Mouse (Mus musculus) intestine, embryonic 14.5 days (tissue): ENCODE results near the gene Dlec1. TPM values are rescaled to one million over a fixed set of nuclear protein-coding genes. Genes with fewer than 3 reads are reported as not detected.

Source experiments
- ATAC-seq: fragments of 200-750 bp; cut with Nextera tagmentation; replicated peaks from 2 replicates; pipeline ENCODE4 v1.8.0; 2017; ENCODE audit warnings: low read depth, moderate number of reproducible peaks, moderate TSS enrichment, moderate library complexity; ENCODE audit not compliant: low FRiP score, low TSS enrichment
- DNase-seq: peaks from one replicate; pipeline ENCODE4 v3.0.0-alpha.2; 2018; ENCODE audit warnings: low spot score
- H3K27ac ChIP-seq: fragments of 300-500 bp; sonication (generic); 2 replicates; pipeline ENCODE4 v1.5.1; 2014; ENCODE audit warnings: low read depth, mild to moderate bottlenecking, control low read depth
- H3K27me3 ChIP-seq: fragments of 300-500 bp; sonication (generic); replicated peaks from 2 replicates; pipeline ENCODE4 v1.6.1; 2014; ENCODE audit warnings: low read length, control low read depth; ENCODE audit not compliant: control insufficient read depth, insufficient read depth
- H3K36me3 ChIP-seq: fragments of 300-500 bp; sonication (generic); 2 replicates; pipeline ENCODE4 v1.6.1; 2014; ENCODE audit warnings: low read length, control low read depth; ENCODE audit not compliant: control insufficient read depth, insufficient read depth
- H3K4me1 ChIP-seq: fragments of 300-500 bp; sonication (generic); replicated peaks from 2 replicates; pipeline ENCODE4 v1.6.1; 2014; ENCODE audit warnings: low read length, control low read depth, mixed read lengths; ENCODE audit not compliant: control insufficient read depth, insufficient read depth
- H3K4me2 ChIP-seq: fragments of 300-500 bp; sonication (generic); 2 replicates; pipeline ENCODE4 v1.6.1; 2014; ENCODE audit warnings: low read length
- H3K4me3 ChIP-seq: fragments of 300-500 bp; sonication (generic); 2 replicates; pipeline ENCODE4 v1.5.1; 2014; ENCODE audit warnings: low read depth, low read length, control low read depth, mixed read lengths
- H3K9ac ChIP-seq: fragments of 300-500 bp; sonication (generic); 2 replicates; pipeline ENCODE4 v1.6.1; 2014; ENCODE audit warnings: mild to moderate bottlenecking, low read length
- H3K9me3 ChIP-seq: fragments of 300-500 bp; sonication (generic); 2 replicates; pipeline ENCODE4 v1.6.1; 2016; ENCODE audit warnings: low read length, control low read depth; ENCODE audit not compliant: control insufficient read depth
- WGBS: fragments of 180-500 bp; shearing (Covaris S2); extraction: QIAGEN DNeasy Blood & Tissue Kit; methylation state at CpG from one replicate; pipeline ENCODE4 v1.1.7; 2014; 5-methylcytosine and 5-hydroxymethylcytosine counted together
- polyA plus RNA-seq: library from polyadenylated mRNA; unstranded; fragments of >200 nt; fragmentation: Nextera tagmentation; extraction: Ambion mirVana; gene quantifications from 2 replicates; pipeline ENCODE4 v1.2.1, GENCODE M21; 2014

Gene Dlec1
- polyA plus RNA-seq, 1 experiment from 2014 or later = 0.37 TPM

DNA sequence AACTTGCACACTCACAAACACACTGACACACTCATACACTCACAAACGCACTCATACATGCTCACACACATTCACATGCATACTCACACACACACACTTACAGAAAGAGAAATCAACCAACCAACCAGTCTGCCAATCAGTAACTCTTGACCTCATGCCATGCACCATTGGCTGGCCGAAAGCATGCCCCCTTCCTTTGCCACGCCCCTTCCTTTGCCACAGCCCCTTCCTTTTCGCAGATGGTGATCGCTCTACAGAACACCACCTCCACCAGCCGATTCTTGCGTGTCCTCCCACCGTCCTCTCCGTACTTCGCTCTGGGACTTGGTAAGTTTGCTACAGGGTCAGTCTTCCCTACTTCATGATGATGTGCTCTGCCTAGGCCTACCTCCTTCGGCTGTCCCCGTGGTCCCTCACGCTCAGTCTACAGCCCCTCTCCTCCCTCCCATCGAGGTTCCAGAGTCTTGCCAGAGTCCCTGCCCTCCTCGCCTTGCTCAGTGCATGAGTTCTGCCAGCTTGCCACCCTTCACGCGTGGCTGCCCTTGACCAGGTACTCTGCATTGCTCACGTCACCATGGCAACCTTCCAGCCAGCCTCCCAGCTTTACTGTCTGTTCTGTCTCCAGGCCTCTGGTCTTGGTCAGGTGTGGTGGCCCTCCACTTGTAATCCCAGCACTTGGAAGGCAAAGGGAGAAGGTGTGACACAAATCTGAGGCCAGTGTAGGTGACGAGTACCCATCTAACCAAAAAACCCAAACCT, 17.3 kb downstream of the Dlec1 start:
- Histone ChIP-seq H3K4me3 (no peak overlapping the region), H3K4me2 (no peak overlapping the region), H3K4me1 (no peaks in the 10 kb centered on the region), H3K9ac (no peak overlapping the region), H3K36me3 (no peaks in the 10 kb centered on the region), H3K27ac (no peak overlapping the region), H3K27me3 (no peaks in the 10 kb centered on the region), H3K9me3 (no peaks in the 10 kb centered on the region)
- no peak for DNase-seq
- no peak for ATAC-seq
- 88% methylated on average over 19 of the region's 19 CpGs for WGBS

DNA sequence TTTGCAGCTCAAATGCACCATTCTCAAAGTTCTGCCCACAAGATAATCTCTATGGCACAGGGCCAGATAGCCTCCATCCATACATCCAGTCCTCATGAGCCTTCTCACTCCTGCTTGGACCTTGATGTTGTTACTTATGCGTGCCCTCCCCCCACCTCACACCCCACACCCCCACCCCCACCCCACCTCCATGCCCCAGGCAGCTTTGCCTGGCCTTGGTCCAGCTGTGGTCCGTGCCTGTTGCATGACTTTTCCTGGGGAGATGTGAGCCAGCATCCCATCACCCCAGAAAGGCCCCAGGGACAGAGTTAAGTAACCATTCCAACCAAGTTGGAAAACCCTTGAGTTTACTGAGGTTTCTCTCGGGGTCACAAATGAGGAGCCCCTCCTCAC, 17.9 kb downstream of the Dlec1 start:
- no peak overlapping the region for H3K4me3 ChIP-seq
- H3K9me3 ChIP-seq = no peaks in the 10 kb centered on the region
- no peak for ATAC-seq
- no peaks in the 10 kb centered on the region for H3K36me3 ChIP-seq
- 61% methylated on average over 3 of the region's 3 CpGs for WGBS
- no peak overlapping the region for H3K4me2 ChIP-seq
- H3K9ac ChIP-seq = no peak overlapping the region
- no peaks in the 10 kb centered on the region for H3K27me3 ChIP-seq
- H3K27ac ChIP-seq = no peak overlapping the region
- no peak for DNase-seq
- no peaks in the 10 kb centered on the region for H3K4me1 ChIP-seq

DNA sequence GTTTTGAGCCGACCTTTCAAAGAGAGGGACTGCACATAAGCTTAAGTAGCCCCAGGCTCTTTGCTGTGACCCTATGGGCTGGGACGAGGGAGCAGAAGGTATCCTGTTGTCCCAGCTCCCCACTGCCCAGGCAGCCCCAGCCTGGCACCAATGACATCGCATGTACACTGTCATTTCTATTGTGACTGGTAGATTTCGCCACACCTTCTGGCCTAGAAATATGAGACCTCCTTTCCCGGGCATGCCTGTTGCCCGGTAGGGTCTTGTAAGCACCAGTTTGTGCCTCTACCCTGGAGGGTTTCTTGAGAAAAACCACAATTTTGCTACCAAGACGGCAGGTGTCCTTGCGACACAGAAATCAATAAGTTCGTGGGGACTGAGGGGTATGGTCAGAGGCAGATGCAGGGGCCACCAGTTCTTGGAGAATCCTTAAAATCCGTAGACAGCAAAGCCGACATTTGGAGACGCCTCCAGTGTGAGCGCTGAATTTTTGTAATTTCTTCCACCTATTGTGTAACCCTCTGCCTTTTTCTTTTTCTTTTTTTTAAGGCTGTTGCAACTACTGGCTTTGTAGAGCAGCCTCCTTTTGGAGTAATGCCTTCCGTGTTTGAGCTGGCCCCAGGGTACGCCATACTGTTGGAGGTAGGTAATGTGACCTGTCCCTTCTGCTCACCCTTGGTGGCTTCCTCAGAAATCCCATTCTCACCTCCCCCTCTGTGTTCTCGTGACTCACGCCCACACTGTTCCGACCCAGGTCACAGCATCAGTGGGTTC, 20.5 kb downstream of the Dlec1 start:
- no peak overlapping the region for H3K4me2 ChIP-seq
- WGBS = 87% methylated on average over 18 of the region's 18 CpGs
- no peak for DNase-seq
- H3K9ac ChIP-seq = no peak overlapping the region
- no peaks in the 10 kb centered on the region for H3K36me3 ChIP-seq
- no peaks in the 10 kb centered on the region for H3K27me3 ChIP-seq
- H3K27ac ChIP-seq = no peak overlapping the region
- no peaks in the 10 kb centered on the region for H3K4me1 ChIP-seq
- no peak overlapping the region for H3K4me3 ChIP-seq
- no peaks in the 10 kb centered on the region for H3K9me3 ChIP-seq
- no peak for ATAC-seq

DNA sequence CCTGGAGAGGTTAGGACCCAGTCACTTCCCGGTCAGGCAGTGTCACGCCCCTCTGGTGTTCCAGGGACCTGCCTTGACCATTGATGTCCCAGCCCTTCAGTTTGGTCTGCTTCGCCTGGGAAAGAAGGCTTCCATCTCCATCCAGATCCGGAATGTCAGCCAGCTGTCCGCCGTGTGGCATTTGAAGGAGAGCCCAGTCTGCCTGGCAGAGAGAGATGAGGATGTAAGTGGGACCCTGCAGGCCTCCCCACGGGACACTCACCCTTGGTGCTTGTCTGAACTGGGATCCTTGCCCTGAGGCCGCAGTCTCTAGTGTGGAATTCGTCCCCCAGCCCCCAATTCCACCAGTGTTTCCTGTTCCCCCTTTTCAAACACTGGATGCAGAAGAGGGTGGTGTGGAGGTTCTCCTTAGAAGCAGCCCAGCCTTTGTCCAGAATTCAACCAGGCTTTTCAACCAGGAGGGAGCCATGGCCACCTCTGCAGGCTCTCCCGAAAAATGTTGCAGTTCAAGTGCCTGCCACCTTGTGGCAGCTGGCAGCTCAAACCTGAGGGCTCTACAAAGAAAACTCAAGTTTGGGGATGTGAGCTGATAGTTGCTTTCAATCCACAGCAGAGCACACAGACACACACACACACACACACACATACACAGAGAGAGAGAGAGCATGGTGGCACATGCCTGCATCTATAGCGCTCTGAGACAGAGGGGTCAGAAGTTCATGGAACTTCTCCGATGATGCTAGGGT, 26.3 kb downstream of the Dlec1 start:
- Histone ChIP-seq H3K27me3 (no peaks in the 10 kb centered on the region), H3K9ac (no peak overlapping the region), H3K36me3 (no peaks in the 10 kb centered on the region), H3K4me3 (no peak overlapping the region), H3K4me1 (0 out of 2 replicates have a peak, but pooled peaks cover 6% of the 10 kb centered on the region), H3K9me3 (no peaks in the 10 kb centered on the region), H3K4me2 (no peak overlapping the region), H3K27ac (no peak overlapping the region)
- ATAC-seq (no peak), DNase-seq (no peak)
- WGBS = 78% methylated on average over 12 of the region's 12 CpGs

DNA sequence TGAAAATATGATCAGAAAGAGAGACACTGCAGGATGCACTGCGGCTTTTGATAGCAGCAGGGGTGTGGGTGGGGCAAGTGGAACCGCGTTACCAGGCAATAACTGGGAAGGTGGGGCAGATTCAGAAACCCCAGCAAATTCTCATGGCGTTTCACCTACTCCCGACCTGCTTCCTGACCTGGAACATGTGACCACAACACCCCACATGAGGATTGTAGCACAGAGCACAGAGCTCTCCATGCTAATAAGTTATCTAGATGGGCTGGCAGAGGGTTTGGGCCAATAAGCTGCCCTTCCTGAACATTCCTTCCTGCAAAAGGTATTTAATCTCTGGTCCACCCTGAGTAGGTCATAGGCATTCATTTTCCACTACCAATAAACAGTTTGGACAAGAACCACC, 28.4 kb downstream of the Dlec1 start:
- no peaks in the 10 kb centered on the region for H3K9me3 ChIP-seq
- H3K4me1 ChIP-seq = 0 out of 2 replicates have a peak, but pooled peaks cover 6% of the 10 kb centered on the region
- no peak overlapping the region for H3K9ac ChIP-seq
- WGBS = 26% methylated on average over 5 of the region's 5 CpGs
- H3K4me3 ChIP-seq = no peak overlapping the region
- no peaks in the 10 kb centered on the region for H3K27me3 ChIP-seq
- H3K36me3 ChIP-seq = no peaks in the 10 kb centered on the region
- no peak overlapping the region for H3K4me2 ChIP-seq
- H3K27ac ChIP-seq = no peak overlapping the region
- DNase-seq (no peak), ATAC-seq (no peak)

DNA sequence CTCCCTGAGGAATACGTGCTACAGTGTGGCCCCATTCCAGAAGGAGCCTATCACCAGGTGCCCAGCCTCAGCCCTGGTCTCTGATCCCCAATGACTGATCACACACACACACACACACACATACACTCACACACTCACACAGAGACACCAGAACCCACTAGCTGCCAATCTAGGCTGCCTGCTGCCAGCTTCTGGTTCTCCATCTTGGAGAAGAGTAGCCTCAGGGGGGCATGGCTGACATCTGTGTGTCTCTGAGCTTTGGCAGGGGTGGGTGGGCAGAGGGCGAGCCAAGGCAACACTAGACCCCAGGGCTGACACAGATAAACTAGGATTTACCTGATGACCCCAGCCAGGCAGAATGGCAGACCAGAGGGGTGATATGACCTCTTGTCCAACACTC, 36.6 kb downstream of the Dlec1 start:
- Histone ChIP-seq H3K4me2 (no peak overlapping the region), H3K9ac (no peak overlapping the region), H3K9me3 (no peaks in the 10 kb centered on the region), H3K4me3 (no peak overlapping the region), H3K4me1 (no peaks in the 10 kb centered on the region), H3K36me3 (no peaks in the 10 kb centered on the region), H3K27ac (no peak overlapping the region), H3K27me3 (no peaks in the 10 kb centered on the region)
- no peak for DNase-seq
- 75% methylated on average over 2 of the region's 2 CpGs for WGBS
- ATAC-seq = no peak

GRCm38 (mm10) chr9:119142066-119142465, 39.8 kb downstream of the Dlec1 start:
- Histone ChIP-seq H3K36me3 (no peaks in the 10 kb centered on the region), H3K4me2 (no peak overlapping the region), H3K27me3 (no peaks in the 10 kb centered on the region), H3K4me3 (no peak overlapping the region), H3K4me1 (no peaks in the 10 kb centered on the region), H3K9ac (no peak overlapping the region), H3K9me3 (no peaks in the 10 kb centered on the region), H3K27ac (no peak overlapping the region)
- ATAC-seq (no peak), DNase-seq (no peak)
- WGBS = 61% methylated on average over 5 of the region's 5 CpGs

- DNase-seq = no peak
- no peak overlapping the region for H3K9ac ChIP-seq
- WGBS = 75% methylated on average over 9 of the region's 9 CpGs
- no peak overlapping the region for H3K4me2 ChIP-seq
- ATAC-seq = no peak
- no peak overlapping the region for H3K4me3 ChIP-seq
- no peaks in the 10 kb centered on the region for H3K9me3 ChIP-seq
- H3K27ac ChIP-seq = no peak overlapping the region
- H3K36me3 ChIP-seq = no peaks in the 10 kb centered on the region
- H3K4me1 ChIP-seq = no peaks in the 10 kb centered on the region
- H3K27me3 ChIP-seq = no peaks in the 10 kb centered on the region
These were observed 41.1 kb downstream of the Dlec1 start for GRCm38 (mm10) chr9:119143372-119143771.
